Mouse (Mus musculus) adrenal gland, postnatal 14 days (tissue): ENCODE measurements at regions not wholly inside any gene's neighbourhood (a gene's known extent, or its start where the extent isn't known, plus 50 kb on each side); places are given as distances from the start of the nearest gene placed in this dataset.

Experiments
- DNase-seq: peaks from one replicate; pipeline ENCODE4 v3.0.0; 2021; ENCODE audit warnings: mixed read lengths

- DNase-seq, result no peak
These were observed 90.8 kb downstream of the Rpe65 start for GRCm38 (mm10) chr3:159689743-159690142.

GRCm38 (mm10) chr3:159724340-159725119 lies 114.9 kb upstream of the Wls start:
- peak; percentile 13 for DNase-seq

- DNase-seq, result no peak
These were observed 107.3 kb upstream of the Wls start for GRCm38 (mm10) chr3:159732201-159732600.

GRCm38 (mm10) chr3:159733141-159733540 lies 106.3 kb upstream of the Wls start:
- no peak for DNase-seq

GRCm38 (mm10) chr3:159734547-159734946 lies 104.9 kb upstream of the Wls start:
- no peak for DNase-seq

- no peak for DNase-seq
These were observed 103.4 kb upstream of the Wls start for GRCm38 (mm10) chr3:159736070-159736469.

GRCm38 (mm10) chr3:159740600-159741279 lies 98.7 kb upstream of the Wls start:
- no peak for DNase-seq

- no peak for DNase-seq
These were observed 97.7 kb upstream of the Wls start for GRCm38 (mm10) chr3:159741816-159742215.

- no peak for DNase-seq
These were observed 79.7 kb upstream of the Wls start for GRCm38 (mm10) chr3:159759740-159760139.

- no peak for DNase-seq
These were observed 79.2 kb upstream of the Wls start for GRCm38 (mm10) chr3:159760293-159760692.

GRCm38 (mm10) chr3:159760949-159761348 lies 78.5 kb upstream of the Wls start:
- no peak for DNase-seq

GRCm38 (mm10) chr3:159782222-159782844 lies 57.1 kb upstream of the Wls start:
- DNase-seq, result no peak

GRCm38 (mm10) chr3:159787776-159788175 lies 51.7 kb upstream of the Wls start:
- DNase-seq, result no peak
